ENCODE assay signal across 8 mouse cellular contexts in genomic region chr5:107359395-107360053, GRCm38 (mm10). TPM values are rescaled to one million over a fixed set of nuclear protein-coding genes. Genes with fewer than 3 reads are reported as not detected.
A peak's percentile ranks its signal among the peaks of the same experiment; 100 is the strongest.
DNase-seq lines count a peak whose midpoint lies in the region; ATAC-seq lines count a peak whose summit lies in the region.

No protein-coding gene starts in this region.

- H3K4me3 ChIP-seq in forebrain, embryonic 14.5 days (ENCODE audit: low read depth, low read length): peak overlapping the region; percentile 49
- H3K4me3 ChIP-seq in neural tube, embryonic 15.5 days (replicated peaks): peak overlapping the region; percentile 57

- 1% methylated on average over 32 of the region's 40 CpGs for WGBS in forebrain, embryonic 14.5 days
- WGBS in neural tube, embryonic 15.5 days: 0% methylated on average over 34 of the region's 40 CpGs

- peak overlapping the region; percentile 44 for H3K27ac ChIP-seq in forebrain, embryonic 14.5 days (ENCODE audit: low read depth, low read length)
- H3K27ac ChIP-seq in neural tube, embryonic 15.5 days (replicated peaks): peak overlapping the region; percentile 82

- DNase-seq in ES-CJ7 (ENCODE audit: low read depth, low spot score): peak; percentile 90
- peak; percentile 85 for DNase-seq in cerebellum, adult 11 months
- peak; percentile 78 for DNase-seq in forebrain, embryonic 14.5 days (ENCODE audit: low spot score)
- DNase-seq in heart, postnatal 14 days: peak; percentile 83 to 90
- DNase-seq in layer of hippocampus, adult 11-12 months (ENCODE audit: low spot score): peak; percentile 86
- peak; percentile 88 to 92 for DNase-seq in lung, adult 18-20 months
- DNase-seq in testis, postnatal 14 days (ENCODE audit: low spot score): peak; percentile 90

- no peaks in the 10 kb centered on the region for H3K36me3 ChIP-seq in forebrain, embryonic 14.5 days (ENCODE audit: control insufficient read depth, insufficient read depth, low read length)
- H3K36me3 ChIP-seq in neural tube, embryonic 15.5 days: no peaks in the 10 kb centered on the region

- intact Hi-C loops in heart, postnatal 14 days (cut with DNase I): no loop called here

- peak overlapping the region; percentile 56 for H3K4me2 ChIP-seq in forebrain, embryonic 14.5 days (ENCODE audit: low read length)
- H3K4me2 ChIP-seq in neural tube, embryonic 15.5 days: peak overlapping the region; percentile 58

- H3K27me3 ChIP-seq in forebrain, embryonic 14.5 days (replicated peaks; ENCODE audit: control insufficient read depth, insufficient read depth, low read length): no peaks in the 10 kb centered on the region
- no peaks in the 10 kb centered on the region for H3K27me3 ChIP-seq in neural tube, embryonic 15.5 days (replicated peaks)

- H3K9ac ChIP-seq in forebrain, embryonic 14.5 days (ENCODE audit: low read length): peak overlapping the region; percentile 66
- H3K9ac ChIP-seq in neural tube, embryonic 15.5 days (replicated peaks): peak overlapping the region; percentile 57

- ATAC-seq in forebrain, embryonic 14.5 days: peak; percentile 96
- peak; percentile 98 for ATAC-seq in neural tube, embryonic 15.5 days (ENCODE audit: low FRiP score)

- H3K4me1 ChIP-seq in forebrain, embryonic 14.5 days (ENCODE audit: control insufficient read depth, insufficient read depth, low read length): no peaks in the 10 kb centered on the region; the same call in 1 of the 2 replicates
- peaks cover 3% of the 10 kb centered on the region; the same call in 1 of the 2 replicates for H3K4me1 ChIP-seq in neural tube, embryonic 15.5 days

- no peaks in the 10 kb centered on the region for H3K9me3 ChIP-seq in forebrain, embryonic 14.5 days (replicated peaks; ENCODE audit: control insufficient read depth, low read length)
- no peaks in the 10 kb centered on the region for H3K9me3 ChIP-seq in neural tube, embryonic 15.5 days (replicated peaks)

RNA-seq across cellular contexts. Expression of gene Brdt, which starts 28.6 kb away (rescaled TPM):
- 1.4 and 1.8 TPM in 2 replicates for polyA plus RNA-seq in forebrain, embryonic 14.5 days (2014; fragmentation: Nextera tagmentation; extraction: Ambion mirVana)
- under 1 TPM; 0.63 to 0.98 TPM for total RNA-seq in heart, postnatal 14 days (2021)
- polyA plus RNA-seq in neural tube, embryonic 15.5 days (2015; fragmentation: Nextera tagmentation; extraction: Ambion mirVana): 4.3 and 4.7 TPM in 2 replicates

RNA-seq across cellular contexts. Expression of gene Ephx4, which starts 43.0 kb away (rescaled TPM):
- 5.5 and 8.4 TPM in 2 replicates for polyA plus RNA-seq in forebrain, embryonic 14.5 days (2014; fragmentation: Nextera tagmentation; extraction: Ambion mirVana)
- under 1 TPM; 0.29 to 0.31 TPM for total RNA-seq in heart, postnatal 14 days (2021)
- polyA plus RNA-seq in neural tube, embryonic 15.5 days (2015; fragmentation: Nextera tagmentation; extraction: Ambion mirVana): 3.8 and 5.4 TPM in 2 replicates

Comparison
In these comparisons a context has a peak if more than half of its experiments do, and no peak if none do; other contexts are left out.
1. Peak in every context shown above with its lines: DNase-seq, ATAC-seq, H3K4me3 ChIP-seq and H3K27ac ChIP-seq.